Mouse (Mus musculus): ENCODE results near the gene Cbfa2t3.

The Cbfa2t3 gene

GRCm38 (mm10) chr8:122699005-122699492 lies at the start of gene Cbfa2t3:
Gene Cbfa2t3, minus strand, starts transcription at chr8:122699109.
- no peak for DNase-seq (ENCODE audit: extremely low read depth, insufficient read length, low spot score)

- no peak for DNase-seq (ENCODE audit: extremely low read depth, insufficient read length, low spot score)
Measured at GRCm38 (mm10) chr8:122747825-122748224, 48.9 kb upstream of the Cbfa2t3 start.

DNA sequence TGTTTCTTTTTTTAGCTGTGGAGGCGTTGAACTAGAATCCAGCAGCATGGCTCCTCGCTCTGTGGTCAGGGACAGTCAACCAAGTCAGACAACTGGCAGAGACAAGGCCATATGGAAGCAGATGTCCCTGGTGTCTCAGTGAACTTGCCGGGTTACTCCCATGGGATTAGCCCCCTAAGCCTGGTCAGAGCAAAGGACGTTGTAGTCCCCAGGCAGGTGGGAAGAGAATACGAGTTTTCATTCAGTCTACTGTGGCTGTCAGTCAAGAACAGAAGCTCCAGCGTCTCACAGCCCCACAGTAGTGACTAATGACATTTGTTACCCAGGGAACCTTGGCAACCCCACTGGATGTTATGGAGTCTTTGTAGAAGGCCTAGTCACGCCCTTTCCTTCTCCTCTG lies 47.5 kb upstream of the Cbfa2t3 start:
- no peak for DNase-seq (ENCODE audit: extremely low read depth, insufficient read length, low spot score)

DNA sequence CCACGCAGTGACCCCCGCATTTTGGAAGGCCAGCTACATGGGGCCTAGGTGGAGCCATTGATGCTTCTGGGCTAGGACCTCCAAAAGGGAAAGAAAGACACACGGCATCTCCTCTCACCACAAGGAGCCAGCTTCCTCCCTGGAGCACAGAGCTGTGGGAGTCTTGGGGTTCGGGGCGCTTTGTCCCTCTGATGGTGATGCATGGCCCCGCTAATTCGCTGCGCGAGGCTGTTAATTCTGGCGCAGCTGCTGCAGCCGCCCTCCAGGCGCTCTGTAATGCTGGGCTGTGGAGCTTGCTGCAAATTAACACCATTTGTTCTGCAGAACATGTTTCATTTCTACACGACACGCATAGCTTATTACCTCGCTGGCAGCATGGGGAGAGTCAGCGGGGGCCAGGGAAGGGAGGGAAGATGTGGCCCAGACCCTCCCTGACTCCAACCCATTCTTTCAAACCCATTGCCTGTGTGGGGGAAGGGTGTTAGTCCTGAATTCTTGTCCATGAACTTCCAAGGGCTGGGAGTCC lies 46.9 kb upstream of the Cbfa2t3 start:
- no peak for DNase-seq (ENCODE audit: extremely low read depth, insufficient read length, low spot score)

GRCm38 (mm10) chr8:122745022-122745749 lies 46.3 kb upstream of the Cbfa2t3 start:
- DNase-seq (ENCODE audit: extremely low read depth, insufficient read length, low spot score), result no peak

- no peak for DNase-seq (ENCODE audit: extremely low read depth, insufficient read length, low spot score)
Measured at GRCm38 (mm10) chr8:122742471-122742870, 43.6 kb upstream of the Cbfa2t3 start.

GRCm38 (mm10) chr8:122739102-122739725 lies 40.3 kb upstream of the Cbfa2t3 start:
- no peak for DNase-seq (ENCODE audit: extremely low read depth, insufficient read length, low spot score)

- DNase-seq (ENCODE audit: extremely low read depth, insufficient read length, low spot score), result no peak
Measured at GRCm38 (mm10) chr8:122737886-122738285, 39.0 kb upstream of the Cbfa2t3 start.

DNA sequence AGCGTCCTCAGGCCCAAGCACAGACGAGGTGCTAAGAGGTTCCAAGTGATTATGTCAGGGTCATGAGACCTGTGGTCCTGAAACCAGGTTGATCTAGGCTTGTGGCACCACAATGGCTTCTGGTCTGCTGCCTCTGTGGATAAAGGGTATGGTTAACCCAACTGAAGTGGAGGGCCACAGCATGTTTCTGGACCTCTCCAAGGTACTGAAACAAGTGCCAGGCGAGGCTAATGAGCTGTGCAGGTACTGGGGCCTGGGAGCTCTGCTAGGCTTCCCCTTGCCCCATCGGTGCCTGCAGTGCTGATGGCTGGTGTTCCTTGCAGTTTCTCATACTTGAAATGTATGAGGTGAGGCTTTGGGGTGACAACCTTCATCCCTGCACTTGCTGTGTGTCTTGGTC lies 38.2 kb upstream of the Cbfa2t3 start:
- DNase-seq (ENCODE audit: extremely low read depth, insufficient read length, low spot score), result no peak

DNA sequence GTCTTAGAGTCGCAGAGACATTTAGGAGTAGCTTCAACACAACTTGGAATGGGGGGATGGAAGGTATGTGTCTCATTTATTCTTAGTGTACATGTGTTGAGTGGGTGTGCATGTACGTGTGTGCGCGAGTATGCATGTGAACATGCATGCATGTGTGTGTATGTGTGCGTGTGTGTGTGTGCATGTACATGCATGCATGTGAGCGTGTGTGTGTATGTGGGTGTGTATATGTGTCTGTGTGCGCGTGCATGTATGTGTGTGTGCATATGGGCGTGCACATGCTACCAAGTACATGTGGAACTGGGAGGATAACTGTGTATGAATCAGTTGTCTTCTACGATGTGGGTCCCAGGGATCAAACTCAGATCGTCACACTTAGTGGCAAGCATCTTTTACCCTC lies 37.7 kb upstream of the Cbfa2t3 start:
- DNase-seq (ENCODE audit: extremely low read depth, insufficient read length, low spot score), result no peak

DNA sequence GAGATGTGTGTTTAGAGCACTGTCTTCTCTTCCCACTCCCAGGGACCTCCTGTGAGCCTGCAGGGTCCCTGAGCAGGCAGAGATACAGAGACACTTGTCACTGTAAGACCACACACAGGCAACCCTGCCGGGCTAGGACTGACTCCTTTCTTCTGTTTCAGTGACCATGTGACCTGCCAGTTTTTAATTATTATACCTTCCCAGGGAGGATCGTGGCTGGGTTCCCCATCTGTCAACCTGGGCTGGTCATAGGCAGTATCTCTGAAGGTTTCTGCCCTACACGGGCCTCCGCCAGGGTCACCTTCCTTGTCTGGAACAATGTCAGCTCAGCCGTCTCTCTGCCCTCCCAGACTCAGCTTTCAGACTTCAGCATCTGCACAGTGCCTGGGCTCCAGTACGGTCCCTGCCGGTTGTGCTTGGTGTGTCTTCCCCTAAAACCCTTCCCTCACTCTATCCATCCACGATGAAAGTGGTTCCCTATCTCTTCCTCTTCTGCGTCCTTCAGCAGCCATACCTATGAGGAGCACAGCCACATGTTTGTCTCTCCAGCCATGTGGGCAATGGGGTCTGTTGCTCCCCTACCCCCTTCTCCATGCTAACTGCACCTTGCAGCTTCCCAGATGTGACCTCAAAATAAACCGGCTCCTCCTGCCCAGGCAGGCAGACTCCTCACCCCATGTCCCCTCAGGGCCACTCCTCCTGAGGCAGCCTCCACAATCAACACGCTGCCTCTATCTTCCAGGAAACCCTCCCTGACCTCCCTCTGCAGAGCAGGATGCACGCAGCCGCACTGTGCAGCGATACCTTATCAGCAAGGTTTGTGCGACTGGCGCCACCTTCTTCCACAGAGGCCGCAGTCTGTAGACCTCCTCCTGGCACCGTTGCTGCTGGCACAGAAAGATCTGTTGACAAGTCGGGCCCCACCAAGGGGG lies 36.9 kb upstream of the Cbfa2t3 start:
- DNase-seq (ENCODE audit: extremely low read depth, insufficient read length, low spot score), result no peak

DNA sequence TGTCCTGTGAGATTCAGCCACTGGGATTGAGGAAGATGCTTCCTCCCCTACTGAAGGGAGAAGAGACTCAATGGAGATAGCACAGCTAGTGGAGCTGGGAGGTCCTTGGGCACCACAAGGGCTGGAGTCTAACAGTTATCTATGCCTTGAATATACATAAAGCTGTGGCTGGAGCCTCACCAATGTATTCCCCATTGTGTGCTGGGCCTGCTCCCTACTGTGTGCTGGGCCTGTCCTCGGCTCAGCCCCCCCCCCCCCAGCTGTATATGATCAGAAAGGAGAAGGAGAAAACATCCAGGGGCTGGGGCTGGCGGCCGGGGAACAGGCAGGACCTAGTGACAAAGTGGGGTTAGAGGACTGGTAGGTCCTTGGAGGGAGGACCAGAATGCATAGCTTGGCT lies 36.2 kb upstream of the Cbfa2t3 start:
- no peak for DNase-seq (ENCODE audit: extremely low read depth, insufficient read length, low spot score)

DNA sequence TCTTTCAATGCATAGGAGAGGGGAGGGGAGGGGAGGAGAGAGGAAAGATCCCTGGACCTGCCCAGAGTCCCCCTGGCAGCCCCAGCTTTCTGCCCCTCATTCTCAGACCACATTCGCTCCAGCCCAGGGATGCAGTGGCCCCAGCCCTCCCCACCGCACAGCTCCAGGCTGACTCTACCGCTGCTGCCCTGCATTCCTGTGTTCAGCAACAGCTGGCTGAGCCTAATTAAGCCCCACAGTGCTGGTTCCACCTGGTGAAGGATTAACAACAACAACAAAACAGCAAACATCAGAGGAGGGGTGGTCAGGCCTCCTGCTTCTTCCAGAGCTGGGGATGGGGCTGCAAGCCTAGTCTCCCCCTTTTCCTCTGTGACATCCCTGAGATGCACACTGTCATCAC lies 29.7 kb upstream of the Cbfa2t3 start:
- no peak for DNase-seq (ENCODE audit: extremely low read depth, insufficient read length, low spot score)

GRCm38 (mm10) chr8:122727412-122727811 lies 28.5 kb upstream of the Cbfa2t3 start:
- no peak for DNase-seq (ENCODE audit: extremely low read depth, insufficient read length, low spot score)

- DNase-seq (ENCODE audit: extremely low read depth, insufficient read length, low spot score), result no peak
Measured at GRCm38 (mm10) chr8:122726789-122727188, 27.9 kb upstream of the Cbfa2t3 start.

GRCm38 (mm10) chr8:122725187-122725586 lies 26.3 kb upstream of the Cbfa2t3 start:
- no peak for DNase-seq (ENCODE audit: extremely low read depth, insufficient read length, low spot score)

- DNase-seq (ENCODE audit: extremely low read depth, insufficient read length, low spot score), result no peak
Measured at GRCm38 (mm10) chr8:122720811-122721640, 22.1 kb upstream of the Cbfa2t3 start.

GRCm38 (mm10) chr8:122720070-122720729 lies 21.3 kb upstream of the Cbfa2t3 start:
- no peak for DNase-seq (ENCODE audit: extremely low read depth, insufficient read length, low spot score)

- DNase-seq (ENCODE audit: extremely low read depth, insufficient read length, low spot score), result no peak
Measured at GRCm38 (mm10) chr8:122719500-122720065, 20.7 kb upstream of the Cbfa2t3 start.
